Mouse (Mus musculus): ENCODE results near the gene Uspl1.

DNA sequence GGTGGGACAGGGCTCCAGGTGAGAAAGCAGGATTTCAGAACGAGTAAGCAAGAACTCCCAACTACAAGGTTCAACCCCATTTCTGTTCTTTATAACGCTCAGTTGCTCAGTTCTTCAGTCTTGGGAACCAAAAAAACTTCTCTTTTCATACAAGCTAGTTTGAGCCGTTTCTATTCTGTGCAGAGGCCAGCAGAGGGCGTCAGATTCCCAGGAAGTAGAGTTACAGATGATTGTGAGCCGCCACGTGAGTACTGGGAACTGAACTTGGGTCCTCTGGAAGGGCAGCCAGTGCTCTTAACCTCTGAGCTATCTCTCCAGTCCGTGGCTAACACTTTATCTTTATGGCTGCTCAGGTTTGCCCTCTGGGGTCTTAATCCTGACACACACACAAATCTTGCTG is 77.3 kb downstream of the Uspl1 start:
- no peak for TF ChIP-seq CTCF (IDR thresholded peaks at IDR 0.05; ENCODE audit: extremely low read depth, insufficient read length, insufficient replicate concordance, low read depth, low read length)
- no peak for TF ChIP-seq POLR2A (IDR thresholded peaks at IDR 0.05; ENCODE audit: low read depth, low read length)
